Mouse (Mus musculus) ES-E14 (cell line): Measurements from ENCODE around the gene Endou. TPM values are rescaled to one million over a fixed set of nuclear protein-coding genes. Genes with fewer than 3 reads are reported as not detected.

ENCODE experiments used
- DNase-seq: peaks from one replicate; pipeline ENCODE4 v3.0.0-alpha.2; 2013; ENCODE audit warnings: low read depth, low spot score
- H3K27ac ChIP-seq: 2 replicates; pipeline ENCODE4 v1.5.1; 2012; ENCODE audit warnings: low read depth, mild to moderate bottlenecking, low read length, moderate library complexity, mixed read lengths; ENCODE audit not compliant: poor library complexity, insufficient read depth, severe bottlenecking
- H3K36me3 ChIP-seq: 2 replicates; pipeline ENCODE4 v1.6.1; 2012; ENCODE audit warnings: mild to moderate bottlenecking, low read length, moderate library complexity, mixed read lengths; ENCODE audit not compliant: control insufficient read depth, poor library complexity, insufficient read depth, severe bottlenecking
- H3K4me1 ChIP-seq, 2 experiments: fragments of 150-350 bp in 1 of 2; sonication (generic) in 1 of 2; 2 replicates each; pipeline ENCODE4 v1.6.1; 2012; ENCODE audit warnings: low read length in 2 of 2, mild to moderate bottlenecking in 1 of 2, mixed read lengths in 1 of 2; ENCODE audit not compliant: control insufficient read depth in 2 of 2, insufficient read depth in 2 of 2, poor library complexity in 1 of 2
- H3K4me3 ChIP-seq, 2 experiments: fragments of 150-350 bp in 1 of 2; sonication (generic) in 1 of 2; 2 replicates each; pipeline ENCODE4 v1.5.1; 2012; ENCODE audit warnings: low read length in 2 of 2, low read depth in 1 of 2, mild to moderate bottlenecking in 1 of 2, mixed read lengths in 1 of 2; ENCODE audit not compliant: insufficient read depth in 1 of 2, poor library complexity in 1 of 2, severe bottlenecking in 1 of 2
- H3K9ac ChIP-seq: 2 replicates; pipeline ENCODE4 v1.6.1; 2012; ENCODE audit warnings: low read depth, mild to moderate bottlenecking, low read length, mixed read lengths; ENCODE audit not compliant: poor library complexity, insufficient read depth, severe bottlenecking
- H3K9me3 ChIP-seq: fragments of 150-350 bp; sonication (generic); 2 replicates; pipeline ENCODE4 v1.6.1; 2012; ENCODE audit warnings: low read depth, mild to moderate bottlenecking, low read length; ENCODE audit not compliant: control insufficient read depth, insufficient read depth
- CHD2 ChIP-seq: IDR thresholded peaks from 2 replicates; pipeline ENCODE4 v1.6.1; 2014; ENCODE audit warnings: mild to moderate bottlenecking, low read depth, low read length, inconsistent platforms
- HCFC1 ChIP-seq: IDR thresholded peaks from 2 replicates; pipeline ENCODE4 v1.6.1; 2012; ENCODE audit warnings: low read length, inconsistent platforms, borderline replicate concordance; ENCODE audit not compliant: insufficient read depth
- MAFK ChIP-seq: IDR thresholded peaks from 2 replicates; pipeline ENCODE4 v1.6.1; 2014; ENCODE audit warnings: mild to moderate bottlenecking, low read depth, low read length, inconsistent platforms; ENCODE audit not compliant: insufficient read depth
- ZC3H11A ChIP-seq: IDR thresholded peaks from 2 replicates; pipeline ENCODE4 v1.6.1; 2012; ENCODE audit warnings: low read depth, mild to moderate bottlenecking, inconsistent platforms, low read length, borderline replicate concordance
- ZNF384 ChIP-seq: IDR thresholded peaks from 2 replicates; pipeline ENCODE4 v1.6.1; 2012; ENCODE audit warnings: low read depth, low read length, inconsistent platforms
- in situ Hi-C, 2 experiments: fragments of 600-800 bp; cut with MboI; formaldehyde crosslinking; loops; one replicate each; pipeline ENCODE4 v1.15.1; 2025; ENCODE audit warnings: low sequenced_read_pairs in 2 of 2, inconsistent platforms in 1 of 2; ENCODE audit not compliant: unreplicated experiment in 2 of 2
- total RNA-seq: library from RNA; depleted of rRNA; stranded (reverse); fragments of 300-350 nt; gene quantifications from 2 replicates; pipeline ENCODE4 v1.2.3, GENCODE M21; 2012

The Endou gene
- total RNA-seq, 1 experiment: 0.31 TPM

GRCm38 (mm10) chr15:97677341-97677740, 53.8 kb downstream of the Endou start:
- H3K4me1 ChIP-seq: peaks cover 0 to 5% of the 10 kb centered on the region in 2 experiments; a peak in 1 of 4 replicates
- H3K4me3 ChIP-seq: no peak overlapping the region
- no peak overlapping the region for H3K27ac ChIP-seq
- no peaks in the 10 kb centered on the region for H3K9me3 ChIP-seq
- no peak for TF ChIP-seq HCFC1
- TF ChIP-seq CHD2: no peak
- no peak for TF ChIP-seq ZC3H11A
- TF ChIP-seq MAFK: no peak
- no peak for TF ChIP-seq ZNF384
- H3K9ac ChIP-seq: no peak overlapping the region
- H3K36me3 ChIP-seq: peaks cover 47% of the 10 kb centered on the region
- in situ Hi-C loops: no loop called here
- no peak for DNase-seq

DNA sequence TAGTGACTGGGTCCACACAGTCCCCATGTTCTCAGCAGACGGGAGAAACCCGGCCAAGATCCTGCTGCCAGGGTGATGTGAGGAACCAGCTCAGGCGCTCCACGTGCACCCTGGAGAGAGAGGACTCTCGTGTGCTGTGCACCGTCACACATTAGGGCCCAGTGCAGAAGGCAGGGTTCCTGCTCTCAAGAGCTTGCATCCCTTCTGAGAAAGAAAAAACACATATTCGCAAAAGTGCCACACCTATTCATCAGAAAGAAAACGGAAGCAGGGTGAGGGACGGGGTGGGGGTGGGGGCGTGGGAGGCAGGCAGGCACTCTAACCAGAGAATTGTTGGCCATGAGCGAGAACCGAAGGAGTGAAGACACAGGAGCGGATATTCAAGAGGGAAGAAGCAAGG, 55.2 kb downstream of the Endou start:
- Histone ChIP-seq H3K4me3 (no peak overlapping the region), H3K36me3 (peaks cover 37% of the 10 kb centered on the region), H3K27ac (no peak overlapping the region), H3K4me1 (peaks cover 0 to 5% of the 10 kb centered on the region in 2 experiments; a peak in 1 of 4 replicates), H3K9ac (no peak overlapping the region), H3K9me3 (no peaks in the 10 kb centered on the region)
- no peak for TF ChIP-seq MAFK
- no peak for TF ChIP-seq ZNF384
- TF ChIP-seq CHD2: no peak
- no peak for TF ChIP-seq HCFC1
- no peak for TF ChIP-seq ZC3H11A
- no peak for DNase-seq
- in situ Hi-C loops: no loop called here

- peaks cover 32% of the 10 kb centered on the region for H3K36me3 ChIP-seq
- no peaks in the 10 kb centered on the region for H3K9me3 ChIP-seq
- TF ChIP-seq CHD2: no peak
- TF ChIP-seq HCFC1: no peak
- no peak for TF ChIP-seq ZNF384
- no peak for TF ChIP-seq ZC3H11A
- TF ChIP-seq MAFK: no peak
- in situ Hi-C loops: no loop called here
- no peak overlapping the region for H3K9ac ChIP-seq
- no peak overlapping the region for H3K27ac ChIP-seq
- DNase-seq: no peak
- H3K4me1 ChIP-seq: no peaks in the 10 kb centered on the region
- no peak overlapping the region for H3K4me3 ChIP-seq
Measured at GRCm38 (mm10) chr15:97674423-97674822, 56.7 kb downstream of the Endou start.

DNA sequence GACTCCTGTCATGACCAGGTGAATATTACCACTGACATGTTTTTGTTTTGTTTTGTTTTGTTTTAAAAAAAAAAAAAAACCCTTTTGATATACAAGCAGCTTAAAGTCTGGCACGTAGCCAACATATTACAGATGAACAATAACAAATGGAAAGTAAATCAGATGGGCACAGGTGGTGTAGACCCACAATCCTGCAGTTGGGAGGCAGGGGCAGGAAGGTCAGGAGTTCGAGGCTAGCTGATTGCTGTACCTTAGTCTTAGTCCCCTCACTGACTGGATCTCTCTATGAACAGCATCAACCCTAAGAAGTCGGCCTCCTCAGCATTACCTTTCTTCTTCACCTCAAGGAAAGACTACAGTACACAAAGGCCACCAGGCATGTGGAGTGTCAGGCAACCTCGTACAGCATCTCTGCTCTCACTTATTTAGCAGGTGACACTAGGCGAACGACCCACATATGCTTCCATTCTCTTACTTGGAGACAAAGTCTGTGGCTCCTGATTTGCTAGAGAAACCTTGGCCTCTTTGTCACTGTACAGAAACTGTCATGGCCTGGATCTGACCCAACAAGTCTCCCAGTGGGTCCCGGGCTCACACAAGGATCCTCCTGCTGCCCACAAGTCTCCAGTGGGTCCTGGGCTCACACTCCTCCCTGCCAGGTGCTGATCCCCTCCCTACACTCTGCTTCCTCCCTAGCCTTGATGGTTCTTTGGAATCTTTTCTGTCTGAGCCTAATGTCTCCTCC, 57.7 kb downstream of the Endou start:
- Histone ChIP-seq H3K4me1 (peaks cover 0 to 2% of the 10 kb centered on the region in 2 experiments; a peak in 1 of 4 replicates), H3K9ac (no peak overlapping the region), H3K4me3 (no peak overlapping the region), H3K27ac (no peak overlapping the region), H3K9me3 (no peaks in the 10 kb centered on the region), H3K36me3 (peaks cover 29% of the 10 kb centered on the region)
- DNase-seq: no peak
- in situ Hi-C loops: no loop called here
- TF ChIP-seq ZNF384: no peak
- TF ChIP-seq CHD2: no peak
- no peak for TF ChIP-seq ZC3H11A
- TF ChIP-seq HCFC1: no peak
- TF ChIP-seq MAFK: no peak

DNA sequence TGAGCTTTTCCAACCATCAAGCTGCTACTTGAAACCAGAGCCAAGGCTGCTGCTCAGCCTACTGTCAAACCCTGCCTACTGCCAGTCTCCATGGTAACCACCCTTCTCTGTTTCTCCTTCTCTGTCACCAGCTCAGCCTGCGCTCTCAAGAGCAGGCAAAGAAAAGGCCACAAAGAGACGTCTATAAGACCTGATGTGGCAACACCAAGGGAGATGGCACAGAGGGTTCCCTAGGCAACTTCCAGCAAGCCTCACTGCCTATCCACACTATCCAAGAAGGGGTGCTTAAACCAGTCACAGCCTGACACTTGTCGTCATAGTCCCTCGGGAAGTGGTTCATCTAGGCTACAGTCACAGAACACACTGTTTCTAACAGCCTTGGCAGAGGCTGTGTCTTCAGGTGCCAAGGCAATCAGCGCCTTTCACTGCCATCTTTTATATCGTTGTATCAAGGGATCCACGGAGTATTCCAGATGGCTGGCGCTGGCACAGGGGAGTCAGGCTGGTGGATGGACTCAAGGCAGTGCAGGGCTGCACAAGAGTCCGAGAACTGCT, 58.9 kb downstream of the Endou start:
- DNase-seq: no peak
- no peak overlapping the region for H3K9ac ChIP-seq
- no peak overlapping the region for H3K4me3 ChIP-seq
- no peak overlapping the region for H3K27ac ChIP-seq
- in situ Hi-C loops: no loop called here
- H3K9me3 ChIP-seq: no peaks in the 10 kb centered on the region
- H3K36me3 ChIP-seq: peaks cover 18% of the 10 kb centered on the region
- peaks cover 0 to 4% of the 10 kb centered on the region in 2 experiments; a peak in 3 of 4 replicates for H3K4me1 ChIP-seq
- TF ChIP-seq CHD2 (no peak), MAFK (no peak), HCFC1 (no peak), ZC3H11A (no peak), ZNF384 (no peak)
